Mouse (Mus musculus) liver, embryonic 13.5 days (tissue): ENCODE results near the gene Synj2. TPM values are rescaled to one million over a fixed set of nuclear protein-coding genes. Genes with fewer than 3 reads are reported as not detected.

Experiments
- ATAC-seq: fragments of 200-750 bp; cut with Nextera tagmentation; 2 replicates; pipeline ENCODE4 v1.8.0; 2017; ENCODE audit warnings: low read depth, mild to moderate bottlenecking, moderate number of reproducible peaks, moderate library complexity
- DNase-seq: peaks from one replicate; pipeline ENCODE4 v3.0.0; 2022
- H3K27ac ChIP-seq: fragments of 300-500 bp; sonication (generic); 2 replicates; pipeline ENCODE4 v1.5.1; 2015; ENCODE audit warnings: moderate library complexity, mild to moderate bottlenecking, inconsistent platforms
- H3K27me3 ChIP-seq: fragments of 300-500 bp; sonication (generic); 2 replicates; pipeline ENCODE4 v1.6.1; 2015; ENCODE audit warnings: mild to moderate bottlenecking, inconsistent platforms
- H3K36me3 ChIP-seq: fragments of 300-500 bp; sonication (generic); 2 replicates; pipeline ENCODE4 v1.6.1; 2015; ENCODE audit warnings: mild to moderate bottlenecking, inconsistent platforms
- H3K4me1 ChIP-seq: fragments of 300-500 bp; sonication (generic); replicated peaks from 2 replicates; pipeline ENCODE4 v1.6.1; 2015; ENCODE audit warnings: inconsistent platforms
- H3K4me2 ChIP-seq: fragments of 300-500 bp; sonication (generic); 2 replicates; pipeline ENCODE4 v1.6.1; 2015; ENCODE audit warnings: inconsistent platforms, mild to moderate bottlenecking, moderate library complexity
- H3K4me3 ChIP-seq: fragments of 300-500 bp; sonication (generic); replicated peaks from 2 replicates; pipeline ENCODE4 v1.5.1; 2015; ENCODE audit warnings: mild to moderate bottlenecking, inconsistent platforms
- H3K9ac ChIP-seq: fragments of 300-500 bp; sonication (generic); 2 replicates; pipeline ENCODE4 v1.6.1; 2015; ENCODE audit warnings: mild to moderate bottlenecking, inconsistent platforms
- H3K9me3 ChIP-seq: fragments of 300-500 bp; sonication (generic); replicated peaks from 2 replicates; pipeline ENCODE4 v1.6.1; 2016; ENCODE audit warnings: inconsistent platforms
- WGBS: fragments of 180-500 bp; shearing (Covaris S2); methylation state at CpG from one replicate; pipeline ENCODE4 v1.1.7; 2015; ENCODE audit not compliant: insufficient replicate concordance; 5-methylcytosine and 5-hydroxymethylcytosine counted together
- polyA plus RNA-seq: library from polyadenylated mRNA; unstranded; fragments of >200 nt; fragmentation: Nextera tagmentation; extraction: Ambion mirVana; gene quantifications from 2 replicates; pipeline ENCODE4 v1.2.1, GENCODE M21; 2015

Synj2 gene
- polyA plus RNA-seq, 1 experiment from 2014 or later = 1.3 TPM

DNA sequence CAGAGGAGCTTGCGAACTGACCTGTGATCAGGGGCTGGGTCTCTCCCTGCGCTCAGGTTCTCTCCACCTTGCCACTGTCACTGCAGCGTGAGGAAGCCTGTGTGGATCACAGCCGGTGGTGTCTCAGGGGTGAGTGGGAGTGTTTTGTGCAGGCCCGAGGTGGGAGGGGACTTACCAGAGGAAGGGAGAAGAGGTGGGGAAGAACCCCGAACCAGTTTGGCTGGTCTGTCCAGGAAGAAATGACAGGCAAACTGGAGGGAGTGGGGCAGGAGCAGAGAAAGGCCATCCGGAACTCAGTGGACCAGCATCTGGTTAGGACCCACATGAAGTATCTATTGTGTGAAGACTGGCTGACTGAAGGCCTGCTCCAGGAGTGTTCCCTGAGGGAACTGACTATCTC, 18.0 kb downstream of the Synj2 start:
- H3K36me3 ChIP-seq = no peaks in the 10 kb centered on the region
- ATAC-seq (no peak), DNase-seq (no peak)
- 58% methylated on average over 7 of the region's 7 CpGs for WGBS
- H3K27me3 ChIP-seq = no peaks in the 10 kb centered on the region; the same call in 1 of the 2 replicates
- no peak overlapping the region for H3K27ac ChIP-seq
- no peak overlapping the region for H3K4me2 ChIP-seq
- peaks cover 9% of the 10 kb centered on the region; the same call in 1 of the 2 replicates for H3K4me1 ChIP-seq
- H3K9me3 ChIP-seq = no peaks in the 10 kb centered on the region
- no peak overlapping the region for H3K4me3 ChIP-seq
- H3K9ac ChIP-seq = no peak overlapping the region

DNA sequence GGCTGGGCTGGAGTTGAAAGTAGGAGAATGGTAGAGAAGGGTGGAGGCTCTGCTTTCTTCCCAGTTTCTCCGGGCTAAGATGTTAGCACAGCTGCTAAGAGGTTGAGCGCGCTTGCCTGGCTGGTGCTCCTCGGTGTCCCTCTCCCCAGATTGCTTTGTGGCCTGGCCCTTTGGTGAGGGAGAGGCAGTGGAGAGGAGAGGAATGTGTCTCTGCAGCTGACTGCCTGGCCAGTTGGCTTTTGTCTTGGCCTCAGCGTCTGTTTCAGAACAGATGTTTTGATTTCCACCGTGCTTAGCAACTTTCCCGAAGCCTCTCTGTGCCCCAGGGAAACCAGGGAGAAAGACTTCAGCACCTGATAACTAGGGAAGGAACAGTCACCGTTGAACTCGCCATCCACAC, 18.7 kb downstream of the Synj2 start:
- H3K4me3 ChIP-seq = no peak overlapping the region
- 55% methylated on average over 9 of the region's 9 CpGs for WGBS
- no peaks in the 10 kb centered on the region; the same call in 1 of the 2 replicates for H3K27me3 ChIP-seq
- H3K9ac ChIP-seq = no peak overlapping the region
- no peaks in the 10 kb centered on the region for H3K36me3 ChIP-seq
- no peak for ATAC-seq
- H3K27ac ChIP-seq = no peak overlapping the region
- no peaks in the 10 kb centered on the region for H3K9me3 ChIP-seq
- no peak overlapping the region for H3K4me2 ChIP-seq
- no peak for DNase-seq
- H3K4me1 ChIP-seq = peaks cover 9% of the 10 kb centered on the region; the same call in 1 of the 2 replicates

DNA sequence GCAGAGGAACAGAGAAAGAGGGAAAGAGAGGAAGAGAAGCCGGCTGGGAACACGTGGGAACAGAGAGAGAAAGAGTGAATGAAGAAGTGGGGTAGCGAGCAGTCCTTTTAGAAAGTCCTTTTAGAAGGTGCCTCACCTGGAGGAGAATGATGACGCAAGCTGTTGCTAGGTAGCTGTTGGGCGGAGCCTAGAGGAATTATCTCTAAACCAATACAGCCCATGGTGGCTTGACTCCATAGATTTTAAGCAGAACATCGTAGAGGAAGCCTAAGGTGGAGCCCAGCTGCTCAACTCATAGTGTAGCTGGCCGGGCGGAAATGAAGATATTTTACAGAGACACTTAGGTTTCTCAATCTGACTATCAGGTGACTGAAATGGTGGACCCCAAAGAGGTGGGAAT, 22.7 kb downstream of the Synj2 start:
- Histone ChIP-seq H3K27me3 (no peaks in the 10 kb centered on the region; the same call in 1 of the 2 replicates), H3K36me3 (no peaks in the 10 kb centered on the region), H3K27ac (no peak overlapping the region), H3K9ac (no peak overlapping the region), H3K4me1 (peaks cover 10% of the 10 kb centered on the region), H3K4me2 (no peak overlapping the region), H3K9me3 (no peaks in the 10 kb centered on the region), H3K4me3 (no peak overlapping the region)
- 71% methylated on average over 8 of the region's 8 CpGs for WGBS
- no peak for ATAC-seq
- no peak for DNase-seq

GRCm38 (mm10) chr17:5965084-5965781, 24.2 kb downstream of the Synj2 start:
- Histone ChIP-seq H3K27ac (peak overlapping the region; percentile 58), H3K36me3 (no peaks in the 10 kb centered on the region), H3K4me2 (no peak overlapping the region), H3K9ac (no peak overlapping the region), H3K9me3 (no peaks in the 10 kb centered on the region), H3K27me3 (no peaks in the 10 kb centered on the region), H3K4me1 (peaks cover 20% of the 10 kb centered on the region), H3K4me3 (no peak overlapping the region)
- 50% methylated on average over 9 of the region's 9 CpGs for whole genome bisulfite sequencing
- DNase-seq (no peak), ATAC-seq (peak; percentile 60)

GRCm38 (mm10) chr17:5966706-5967105, 25.6 kb downstream of the Synj2 start:
- no peak for ATAC-seq
- peaks cover 20% of the 10 kb centered on the region for H3K4me1 ChIP-seq
- H3K27ac ChIP-seq = no peak overlapping the region
- H3K36me3 ChIP-seq = no peaks in the 10 kb centered on the region
- DNase-seq = no peak
- no peaks in the 10 kb centered on the region for H3K27me3 ChIP-seq
- no peak overlapping the region for H3K4me2 ChIP-seq
- H3K9ac ChIP-seq = no peak overlapping the region
- H3K4me3 ChIP-seq = no peak overlapping the region
- H3K9me3 ChIP-seq = no peaks in the 10 kb centered on the region
- 59% methylated on average over 5 of the region's 5 CpGs for WGBS

DNA sequence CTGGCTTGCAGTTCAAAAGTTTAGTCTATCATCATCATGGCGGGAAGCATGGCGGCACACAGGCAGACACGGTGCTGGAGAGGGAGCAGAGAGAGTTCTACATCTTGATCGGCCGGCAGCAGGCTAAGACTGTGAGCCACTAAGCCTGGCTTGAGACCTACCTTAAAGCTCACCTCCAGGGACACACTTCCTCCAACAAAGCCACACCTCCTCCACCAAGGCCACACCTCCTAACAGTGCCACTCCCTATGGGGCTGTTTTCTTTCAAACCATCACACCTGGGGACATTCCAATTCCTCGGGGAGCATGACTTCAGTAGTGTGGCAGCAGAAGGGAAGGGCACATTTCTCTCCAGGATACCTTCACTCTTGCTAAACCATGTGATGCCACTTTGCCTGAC, 27.5 kb downstream of the Synj2 start:
- Histone ChIP-seq H3K27ac (no peak overlapping the region), H3K36me3 (no peaks in the 10 kb centered on the region), H3K4me1 (peaks cover 20% of the 10 kb centered on the region), H3K4me2 (no peak overlapping the region), H3K4me3 (no peak overlapping the region), H3K9ac (no peak overlapping the region), H3K9me3 (no peaks in the 10 kb centered on the region), H3K27me3 (no peaks in the 10 kb centered on the region)
- 36% methylated on average over 6 of the region's 6 CpGs for WGBS
- DNase-seq (no peak), ATAC-seq (no peak)

DNA sequence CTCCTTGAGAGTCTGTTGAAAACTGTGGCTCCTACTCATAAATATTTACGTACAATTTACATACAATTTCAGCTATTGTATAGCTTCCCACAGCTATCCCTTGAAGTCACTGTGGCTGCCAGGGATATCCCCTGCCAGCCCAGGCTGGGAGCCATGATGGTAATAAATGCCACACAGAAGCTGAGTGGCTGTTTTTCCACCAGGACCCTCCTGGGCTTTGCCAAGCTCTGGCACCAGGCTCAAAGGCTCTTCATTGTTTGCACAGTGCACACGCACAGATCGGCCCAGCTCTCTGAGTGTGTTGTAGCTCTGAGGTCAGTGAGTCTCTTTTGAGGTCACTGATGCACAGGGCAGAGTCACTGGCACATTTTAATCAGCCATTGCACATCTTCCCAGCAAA, 28.2 kb downstream of the Synj2 start:
- Histone ChIP-seq H3K4me1 (peaks cover 20% of the 10 kb centered on the region), H3K9ac (no peak overlapping the region), H3K9me3 (no peaks in the 10 kb centered on the region), H3K4me3 (no peak overlapping the region), H3K4me2 (no peak overlapping the region), H3K27ac (peak overlapping the region; percentile 29), H3K36me3 (no peaks in the 10 kb centered on the region), H3K27me3 (no peaks in the 10 kb centered on the region)
- ATAC-seq (0 out of 2 replicates have a peak, but pooled peaks have one; percentile 47), DNase-seq (no peak)
- whole genome bisulfite sequencing = 68% methylated on average over 3 of the region's 3 CpGs

DNA sequence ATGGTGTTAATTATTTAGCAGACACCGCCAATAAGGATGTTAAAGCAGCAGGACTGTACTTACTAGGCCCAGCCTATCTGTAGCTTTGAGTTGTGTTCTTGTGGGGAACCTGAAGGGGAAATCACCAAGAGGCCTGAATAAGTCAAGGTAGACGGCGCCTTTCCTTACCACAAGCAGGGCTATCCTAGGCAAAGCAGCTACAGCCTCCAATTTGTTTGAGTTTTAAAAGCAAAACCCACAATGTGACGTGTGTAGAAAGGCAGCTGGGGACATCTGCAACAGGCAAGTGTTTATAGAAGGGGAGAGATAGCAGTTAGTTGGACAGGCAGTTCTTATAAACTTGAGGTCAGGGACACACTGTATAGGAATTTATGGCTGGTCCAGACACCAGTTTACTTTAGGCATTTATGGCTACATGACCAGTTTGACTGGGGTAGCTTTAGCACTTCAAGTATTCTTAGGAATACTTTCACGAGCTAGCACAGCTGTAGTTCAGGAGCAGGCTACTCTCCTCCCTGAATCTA, 29.3 kb downstream of the Synj2 start:
- DNase-seq = no peak
- no peak for ATAC-seq
- Histone ChIP-seq H3K4me3 (no peak overlapping the region), H3K9me3 (no peaks in the 10 kb centered on the region), H3K27ac (no peak overlapping the region), H3K4me1 (peaks cover 24% of the 10 kb centered on the region), H3K36me3 (no peaks in the 10 kb centered on the region), H3K4me2 (no peak overlapping the region), H3K27me3 (peaks cover 4% of the 10 kb centered on the region), H3K9ac (no peak overlapping the region)
- WGBS = 55% methylated on average over 5 of the region's 5 CpGs

DNA sequence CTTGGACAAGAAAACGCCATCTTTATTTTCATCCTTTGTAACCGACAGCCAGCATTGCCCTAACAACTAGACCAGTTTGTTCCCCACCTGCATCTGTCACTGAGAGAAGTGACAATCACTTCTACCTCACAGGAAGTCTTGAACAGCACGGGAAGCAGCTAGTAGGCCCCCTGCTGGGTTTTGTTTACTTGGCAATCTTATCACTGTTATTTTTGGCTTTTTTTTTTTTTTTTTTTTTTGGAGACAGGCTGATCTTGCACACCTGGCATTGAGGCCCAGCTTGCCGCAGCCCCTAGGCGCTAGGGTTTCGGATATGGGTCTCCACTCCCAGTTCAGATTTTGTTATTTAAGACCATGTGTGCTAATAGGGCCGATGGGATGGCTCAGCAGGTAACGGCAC, 32.5 kb downstream of the Synj2 start:
- WGBS = 62% methylated on average over 8 of the region's 8 CpGs
- H3K27me3 ChIP-seq = peaks cover 36% of the 10 kb centered on the region
- H3K36me3 ChIP-seq = no peaks in the 10 kb centered on the region
- no peaks in the 10 kb centered on the region for H3K9me3 ChIP-seq
- H3K27ac ChIP-seq = no peak overlapping the region
- H3K4me2 ChIP-seq = no peak overlapping the region
- H3K4me3 ChIP-seq = no peak overlapping the region
- H3K9ac ChIP-seq = no peak overlapping the region
- DNase-seq (no peak), ATAC-seq (no peak)
- peaks cover 45% of the 10 kb centered on the region for H3K4me1 ChIP-seq

- no peak for DNase-seq
- H3K27me3 ChIP-seq = peaks cover 48% of the 10 kb centered on the region
- 13% methylated on average over 23 of the region's 23 CpGs for WGBS
- peak overlapping the region; percentile 77 for H3K27ac ChIP-seq
- H3K9ac ChIP-seq = peak overlapping the region; percentile 19; the same call in 1 of the 2 replicates
- H3K9me3 ChIP-seq = no peaks in the 10 kb centered on the region
- H3K4me1 ChIP-seq = peaks cover 36% of the 10 kb centered on the region
- H3K4me2 ChIP-seq = peak overlapping the region; percentile 31
- no peaks in the 10 kb centered on the region for H3K36me3 ChIP-seq
- peak; percentile 16; the same call in 1 of the 2 replicates for ATAC-seq
- no peak overlapping the region for H3K4me3 ChIP-seq
Measured at GRCm38 (mm10) chr17:5975099-5975977, 34.3 kb downstream of the Synj2 start.
